Mouse (Mus musculus) testis, adult 2 months (tissue): ENCODE results near the gene Nt5dc2.

ENCODE experiments used
- CTCF ChIP-seq: fragments of 200-500 bp; IDR thresholded peaks from 2 replicates; pipeline ENCODE4 v1.5.1; 2012; ENCODE audit warnings: low read depth, mild to moderate bottlenecking, inconsistent platforms, low read length, moderate library complexity; ENCODE audit not compliant: control insufficient read depth, insufficient read depth, insufficient replicate concordance
- POLR2A ChIP-seq: fragments of 200-500 bp; IDR thresholded peaks from 2 replicates; pipeline ENCODE4 v1.6.1; 2012; ENCODE audit warnings: low read depth, mild to moderate bottlenecking, inconsistent platforms, low read length, moderate library complexity; ENCODE audit not compliant: control insufficient read depth

DNA sequence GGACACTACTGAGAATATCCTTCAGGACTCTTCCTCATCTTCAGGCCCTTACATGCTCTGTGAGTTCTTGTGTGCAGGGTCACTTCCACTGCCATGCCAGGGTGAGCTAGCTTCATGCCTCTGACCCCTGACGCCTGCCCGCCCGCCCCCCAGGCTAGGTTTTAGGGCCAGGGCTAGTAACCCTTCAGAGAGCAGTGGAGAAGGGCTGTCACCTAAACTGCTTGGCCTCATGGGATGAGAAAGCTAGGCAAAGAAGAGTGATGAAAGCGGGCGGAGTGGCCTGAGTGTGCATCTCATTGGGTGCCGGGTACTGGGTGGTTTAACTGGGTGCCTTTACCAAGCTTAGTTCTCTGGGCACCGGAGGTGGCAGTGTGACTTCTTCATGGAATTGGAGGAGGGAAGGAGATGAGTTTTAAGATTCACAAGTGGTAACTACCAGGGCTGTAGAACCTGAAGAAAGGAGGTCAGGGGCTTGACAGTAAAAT is 1.7 kb downstream of the Nt5dc2 start:
- TF ChIP-seq CTCF, result no peak
- no peak for TF ChIP-seq POLR2A
